Mouse (Mus musculus): ENCODE data around the gene Relb. TPM values are rescaled to one million over a fixed set of nuclear protein-coding genes. Genes with fewer than 3 reads are reported as not detected.

Gene Relb
- total RNA-seq (2021), result 10 to 100 TPM in 1 of 2 experiments, 1 to 10 TPM in 1; 9.4 to 12.0 TPM

- intact Hi-C loops (cut with DNase I), result no loop called here
- peak; percentile 92 to 94 for DNase-seq
Measured at GRCm38 (mm10) chr7:19629361-19629734, at the start of gene Relb. TSS of gene Relb (minus strand) at chr7:19629438.

- no peak for DNase-seq
- intact Hi-C loops (cut with DNase I), result no loop called here
Measured at GRCm38 (mm10) chr7:19678901-19679300, 49.7 kb upstream of the Relb start.

- intact Hi-C loops (cut with DNase I), result no loop called here
- no peak for DNase-seq
Measured at GRCm38 (mm10) chr7:19677872-19678271, 48.6 kb upstream of the Relb start, which contains the start of gene Apoc2. TSS of gene Apoc2 (minus strand) at chr7:19677941.

- no peak for DNase-seq
- intact Hi-C loops (cut with DNase I), result no loop called here
Measured at GRCm38 (mm10) chr7:19676662-19677061, 47.4 kb upstream of the Relb start.

- DNase-seq, result no peak
- intact Hi-C loops (cut with DNase I), result no loop called here
Measured at GRCm38 (mm10) chr7:19675824-19676223, 46.6 kb upstream of the Relb start.

- no peak for DNase-seq
- intact Hi-C loops (cut with DNase I), result no loop called here
Measured at GRCm38 (mm10) chr7:19673083-19673699, 44.0 kb upstream of the Relb start.

- DNase-seq, result no peak
- intact Hi-C loops (cut with DNase I), result no loop called here
Measured at GRCm38 (mm10) chr7:19671511-19671910, 42.3 kb upstream of the Relb start.

GRCm38 (mm10) chr7:19668947-19669721, 39.9 kb upstream of the Relb start:
- DNase-seq, result peak; percentile 95 to 97
- intact Hi-C loops (cut with DNase I), result loop anchor here (1.0 to 2.0 kb wide), 4 partner anchors 32 to 120 kb away; no protein-coding TSS in a partner anchor

- no peak for DNase-seq
- intact Hi-C loops (cut with DNase I), result no loop called here
Measured at GRCm38 (mm10) chr7:19667434-19667833, 38.2 kb upstream of the Relb start.

GRCm38 (mm10) chr7:19666750-19667149, 37.5 kb upstream of the Relb start:
- intact Hi-C loops (cut with DNase I), result loop anchor here (1.0 kb wide), 1 partner anchor 206 kb away; no protein-coding TSS in a partner anchor
- DNase-seq, result no peak

- intact Hi-C loops (cut with DNase I), result no loop called here
Measured at GRCm38 (mm10) chr7:19664955-19665841, 36.0 kb upstream of the Relb start, which contains the start of gene Clptm1. TSS of gene Clptm1 (minus strand) at chr7:19665033.

GRCm38 (mm10) chr7:19664455-19664954, 35.3 kb upstream of the Relb start:
- no peak for DNase-seq
- intact Hi-C loops (cut with DNase I), result no loop called here

More at GRCm38 (mm10) chr7:19664955-19665841, 36.0 kb upstream of the Relb start, which contains the start of gene Clptm1:
- peak; percentile 98 for DNase-seq

- DNase-seq, result no peak
- intact Hi-C loops (cut with DNase I), result no loop called here
Measured at GRCm38 (mm10) chr7:19663940-19664339, 34.7 kb upstream of the Relb start.

- DNase-seq, result peak; percentile 84 to 85
- intact Hi-C loops (cut with DNase I), result no loop called here
Measured at GRCm38 (mm10) chr7:19652614-19653013, 23.4 kb upstream of the Relb start.

- DNase-seq, result no peak
- intact Hi-C loops (cut with DNase I), result no loop called here
Measured at GRCm38 (mm10) chr7:19651063-19651786, 22.0 kb upstream of the Relb start.

- no peak for DNase-seq
- intact Hi-C loops (cut with DNase I), result no loop called here
Measured at GRCm38 (mm10) chr7:19641223-19641622, 12.0 kb upstream of the Relb start.

- intact Hi-C loops (cut with DNase I), result no loop called here
- DNase-seq, result no peak
Measured at GRCm38 (mm10) chr7:19635074-19635827, 6.0 kb upstream of the Relb start.

- intact Hi-C loops (cut with DNase I), result no loop called here
- no peak for DNase-seq
Measured at GRCm38 (mm10) chr7:19634591-19634990, 5.4 kb upstream of the Relb start.

GRCm38 (mm10) chr7:19633855-19634254, 4.6 kb upstream of the Relb start:
- DNase-seq, result no peak
- intact Hi-C loops (cut with DNase I), result no loop called here

Data from heart, postnatal 10 days (tissue).